Mouse (Mus musculus) olfactory bulb, adult 2 months (tissue): ENCODE results near the gene Coq5. TPM values are rescaled to one million over a fixed set of nuclear protein-coding genes. Genes with fewer than 3 reads are reported as not detected.

Experiments
- H3K27ac ChIP-seq: fragments of 200-500 bp; 2 replicates; pipeline ENCODE4 v1.5.1; 2012; ENCODE audit warnings: low read depth, low read length; ENCODE audit not compliant: insufficient read depth
- H3K4me1 ChIP-seq: fragments of 200-500 bp; 2 replicates; pipeline ENCODE4 v1.6.1; 2012; ENCODE audit warnings: low read length; ENCODE audit not compliant: control insufficient read depth, insufficient read depth
- H3K4me3 ChIP-seq: fragments of 200-500 bp; 2 replicates; pipeline ENCODE4 v1.5.1; 2012; ENCODE audit warnings: mild to moderate bottlenecking, low read depth, low read length, moderate library complexity; ENCODE audit not compliant: insufficient read depth
- CTCF ChIP-seq: fragments of 200-500 bp; IDR thresholded peaks from 2 replicates; pipeline ENCODE4 v1.5.1; 2012; ENCODE audit warnings: low read depth, mild to moderate bottlenecking, low read length, moderate library complexity; ENCODE audit not compliant: insufficient read depth
- POLR2A ChIP-seq: fragments of 200-500 bp; IDR thresholded peaks from 2 replicates; pipeline ENCODE4 v1.6.1; 2012; ENCODE audit warnings: mild to moderate bottlenecking, low read depth, low read length, moderate library complexity; ENCODE audit not compliant: insufficient read depth
- WGBS: fragments of 180-500 bp; shearing (Covaris S2); methylation state at CpG from one replicate; pipeline ENCODE4 v1.1.7; 2018; 5-methylcytosine and 5-hydroxymethylcytosine counted together
- polyA plus RNA-seq: library from polyadenylated mRNA; stranded (reverse); fragments of >200 nt; gene quantifications from 2 replicates; pipeline ENCODE4 v1.2.4, GENCODE M21; 2012; ENCODE audit warnings: low replicate concordance; ENCODE audit not compliant: missing spikeins, insufficient read depth, insufficient read length

The Coq5 gene
- polyA plus RNA-seq, 1 experiment = not detected

- Histone ChIP-seq H3K27ac (peak overlapping the region; percentile 30; the same call in 1 of the 2 replicates), H3K4me1 (peaks cover 15% of the 10 kb centered on the region), H3K4me3 (peak overlapping the region; percentile 95)
- under 1% methylated on average over 88 of the region's 88 CpGs for WGBS
- TF ChIP-seq POLR2A = peak; percentile 65; the same call in 1 of the 2 replicates
- TF ChIP-seq CTCF = no peak
Measured at GRCm38 (mm10) chr5:115237803-115238728, 41.4 kb upstream of the Coq5 start.

GRCm38 (mm10) chr5:115238729-115239195 lies 40.7 kb upstream of the Coq5 start:
- 7% methylated on average over 11 of the region's 11 CpGs for WGBS
- H3K4me1 ChIP-seq = peaks cover 15% of the 10 kb centered on the region
- H3K4me3 ChIP-seq = peak overlapping the region; percentile 18
- no peak overlapping the region for H3K27ac ChIP-seq
- TF ChIP-seq POLR2A (no peak), CTCF (no peak)

GRCm38 (mm10) chr5:115240191-115240590 lies 39.3 kb upstream of the Coq5 start:
- WGBS = 57% methylated on average over 11 of the region's 11 CpGs
- no peak overlapping the region for H3K27ac ChIP-seq
- no peak overlapping the region for H3K4me3 ChIP-seq
- no peak for TF ChIP-seq CTCF
- TF ChIP-seq POLR2A = no peak
- peaks cover 13% of the 10 kb centered on the region for H3K4me1 ChIP-seq

GRCm38 (mm10) chr5:115255472-115255871 lies 24.0 kb upstream of the Coq5 start:
- peaks cover 9% of the 10 kb centered on the region for H3K4me1 ChIP-seq
- WGBS = 50% methylated on average over 1 of the region's 1 CpGs
- TF ChIP-seq CTCF (no peak), POLR2A (no peak)

DNA sequence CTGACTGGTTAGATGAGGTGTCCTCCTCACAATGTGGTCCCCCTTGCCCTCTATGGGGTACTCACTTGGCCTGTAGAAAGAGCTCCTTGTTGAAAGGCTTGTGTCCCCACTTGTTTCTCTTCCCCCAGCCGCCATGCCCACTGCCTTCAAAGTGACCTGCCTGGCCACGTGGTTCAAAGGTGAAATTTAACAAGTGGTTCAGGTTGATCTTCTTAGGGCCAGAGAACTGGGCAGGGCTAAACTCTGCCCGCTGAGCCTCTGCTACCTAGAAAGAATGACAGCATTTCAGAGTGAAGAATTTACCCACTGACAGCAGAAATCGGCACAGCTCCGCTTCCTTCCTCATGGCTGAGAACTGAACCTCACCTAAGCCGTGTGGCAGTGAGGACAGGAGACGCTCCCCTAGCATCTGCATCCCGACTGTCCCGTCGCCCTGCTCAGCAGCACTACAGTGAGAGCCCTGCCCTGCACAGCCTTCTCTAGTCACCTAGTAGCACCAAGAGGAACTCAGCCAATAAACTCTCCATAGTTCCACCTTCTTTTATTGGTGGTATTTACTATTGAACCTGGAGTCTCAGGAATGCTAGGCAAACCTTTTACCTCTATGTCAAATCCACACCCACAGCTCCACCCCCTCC lies 22.4 kb upstream of the Coq5 start:
- Histone ChIP-seq H3K27ac (no peak overlapping the region), H3K4me3 (no peak overlapping the region), H3K4me1 (peaks cover 9% of the 10 kb centered on the region)
- 94% methylated on average over 10 of the region's 10 CpGs for WGBS
- TF ChIP-seq CTCF = no peak
- TF ChIP-seq POLR2A = no peak

More at GRCm38 (mm10) chr5:115255472-115255871, 24.0 kb upstream of the Coq5 start:
- no peak overlapping the region for H3K27ac ChIP-seq
- no peak overlapping the region for H3K4me3 ChIP-seq

DNA sequence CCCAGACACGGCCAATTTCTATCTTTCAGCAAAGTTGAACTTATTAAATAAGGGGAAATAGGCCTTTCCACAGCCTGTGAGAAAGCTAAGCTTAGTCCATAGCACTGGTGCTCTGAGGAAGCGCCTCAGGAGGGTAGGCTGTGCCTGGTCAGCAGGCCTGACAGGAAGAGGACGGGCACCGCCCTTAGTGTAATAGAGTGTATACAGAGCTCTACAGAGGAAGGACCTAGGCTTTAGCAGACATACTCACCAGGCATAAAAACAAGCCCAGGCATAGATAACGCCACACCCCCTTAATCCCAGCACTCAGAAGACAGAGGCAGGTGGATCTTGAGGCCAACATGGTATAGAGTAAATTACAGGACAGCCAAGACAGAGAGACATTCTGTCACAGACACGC lies 19.1 kb upstream of the Coq5 start:
- WGBS = 89% methylated on average over 6 of the region's 6 CpGs
- TF ChIP-seq POLR2A (no peak), CTCF (no peak)
- H3K4me1 ChIP-seq = peaks cover 13% of the 10 kb centered on the region

GRCm38 (mm10) chr5:115261141-115261540 lies 18.3 kb upstream of the Coq5 start:
- 81% methylated on average over 8 of the region's 8 CpGs for WGBS
- Histone ChIP-seq H3K27ac (no peak overlapping the region), H3K4me1 (peaks cover 14% of the 10 kb centered on the region), H3K4me3 (no peak overlapping the region)
- TF ChIP-seq POLR2A = no peak
- TF ChIP-seq CTCF = no peak

More for the DNA sequence above, 19.1 kb upstream of the Coq5 start:
- Histone ChIP-seq H3K4me3 (no peak overlapping the region), H3K27ac (no peak overlapping the region)

DNA sequence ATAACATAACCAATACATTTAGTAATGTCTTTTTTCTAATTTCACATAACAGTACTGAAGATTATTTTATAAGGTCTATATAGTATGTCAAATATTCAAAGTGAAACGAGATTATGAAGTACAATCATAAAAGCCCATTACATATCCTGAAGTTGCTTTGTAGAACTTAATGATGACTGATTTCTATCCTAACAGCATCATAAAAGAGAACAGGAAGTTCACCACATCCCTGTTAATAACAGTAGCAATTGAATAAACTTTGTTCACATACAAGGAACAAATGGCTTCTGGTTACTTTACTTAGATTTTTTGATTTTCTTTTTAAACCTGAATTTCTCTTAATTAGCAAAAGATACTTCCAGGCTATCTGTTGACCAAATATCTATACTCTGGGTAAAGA lies 17.6 kb upstream of the Coq5 start:
- WGBS = 86% methylated on average over 1 of the region's 1 CpGs
- Histone ChIP-seq H3K27ac (no peak overlapping the region), H3K4me1 (peaks cover 18% of the 10 kb centered on the region), H3K4me3 (no peak overlapping the region)
- TF ChIP-seq POLR2A = no peak
- no peak for TF ChIP-seq CTCF
